Mouse (Mus musculus) neural tube, embryonic 10.5 days (tissue): ENCODE measurements at regions not wholly inside any gene's neighbourhood (a gene's known extent, or its start where the extent isn't known, plus 50 kb on each side); places are given as distances from the start of the nearest gene placed in this dataset.

ENCODE experiments used
- DNase-seq: peaks from one replicate; pipeline ENCODE4 v3.0.0-alpha.2; 2017; ENCODE audit warnings: low spot score; ENCODE audit errors: extremely low spot score

- DNase-seq = no peak
These were observed 86.3 kb downstream of the Hhipl2 start for GRCm38 (mm10) chr1:183504103-183504841.

GRCm38 (mm10) chr1:183507893-183508292 is 89.9 kb downstream of the Hhipl2 start:
- no peak for DNase-seq

- no peak for DNase-seq
These were observed 92.7 kb downstream of the Hhipl2 start for GRCm38 (mm10) chr1:183510759-183511158.

- DNase-seq = no peak
These were observed 95.9 kb downstream of the Hhipl2 start for GRCm38 (mm10) chr1:183513876-183514275.

GRCm38 (mm10) chr1:183514281-183514983 is 96.4 kb downstream of the Hhipl2 start:
- DNase-seq = no peak

- DNase-seq = no peak
These were observed 96.9 kb downstream of the Hhipl2 start for GRCm38 (mm10) chr1:183514984-183515287.

- no peak for DNase-seq
These were observed 98.2 kb downstream of the Hhipl2 start for GRCm38 (mm10) chr1:183516167-183516566.

GRCm38 (mm10) chr1:183517236-183517635 is 99.2 kb downstream of the Hhipl2 start:
- no peak for DNase-seq

GRCm38 (mm10) chr1:183521569-183521968 is 103.6 kb downstream of the Hhipl2 start:
- DNase-seq = no peak

GRCm38 (mm10) chr1:183533386-183533785 is 115.4 kb downstream of the Hhipl2 start:
- no peak for DNase-seq

GRCm38 (mm10) chr1:183548752-183549387 is 130.9 kb downstream of the Hhipl2 start:
- no peak for DNase-seq

- DNase-seq = no peak
These were observed 134.6 kb downstream of the Hhipl2 start for GRCm38 (mm10) chr1:183552617-183553016.

GRCm38 (mm10) chr1:183553219-183553618 is 135.2 kb downstream of the Hhipl2 start:
- DNase-seq = no peak

- no peak for DNase-seq
These were observed 144.8 kb downstream of the Hhipl2 start for GRCm38 (mm10) chr1:183562853-183563252.

GRCm38 (mm10) chr1:183573621-183574585 is 155.9 kb downstream of the Hhipl2 start:
- no peak for DNase-seq

GRCm38 (mm10) chr1:183584861-183585260 is 166.8 kb downstream of the Hhipl2 start:
- no peak for DNase-seq

GRCm38 (mm10) chr1:183586406-183586805 is 168.4 kb downstream of the Hhipl2 start:
- no peak for DNase-seq

- DNase-seq = no peak
These were observed 177.3 kb downstream of the Hhipl2 start for GRCm38 (mm10) chr1:183595306-183595705.

GRCm38 (mm10) chr1:183600466-183600865 is 182.5 kb downstream of the Hhipl2 start:
- DNase-seq = no peak

- no peak for DNase-seq
These were observed 194.1 kb downstream of the Hhipl2 start for GRCm38 (mm10) chr1:183611966-183612694.
